Mouse (Mus musculus): ENCODE measurements at regions not wholly inside any gene's neighbourhood (a gene's known extent, or its start where the extent isn't known, plus 50 kb on each side); places are given as distances from the start of the nearest gene placed in this dataset.
"Not testable (repeated sequence)": the region's sequence is repeated elsewhere in the genome, so short reads cannot be mapped to it uniquely, and the experiment has no call there.

DNA sequence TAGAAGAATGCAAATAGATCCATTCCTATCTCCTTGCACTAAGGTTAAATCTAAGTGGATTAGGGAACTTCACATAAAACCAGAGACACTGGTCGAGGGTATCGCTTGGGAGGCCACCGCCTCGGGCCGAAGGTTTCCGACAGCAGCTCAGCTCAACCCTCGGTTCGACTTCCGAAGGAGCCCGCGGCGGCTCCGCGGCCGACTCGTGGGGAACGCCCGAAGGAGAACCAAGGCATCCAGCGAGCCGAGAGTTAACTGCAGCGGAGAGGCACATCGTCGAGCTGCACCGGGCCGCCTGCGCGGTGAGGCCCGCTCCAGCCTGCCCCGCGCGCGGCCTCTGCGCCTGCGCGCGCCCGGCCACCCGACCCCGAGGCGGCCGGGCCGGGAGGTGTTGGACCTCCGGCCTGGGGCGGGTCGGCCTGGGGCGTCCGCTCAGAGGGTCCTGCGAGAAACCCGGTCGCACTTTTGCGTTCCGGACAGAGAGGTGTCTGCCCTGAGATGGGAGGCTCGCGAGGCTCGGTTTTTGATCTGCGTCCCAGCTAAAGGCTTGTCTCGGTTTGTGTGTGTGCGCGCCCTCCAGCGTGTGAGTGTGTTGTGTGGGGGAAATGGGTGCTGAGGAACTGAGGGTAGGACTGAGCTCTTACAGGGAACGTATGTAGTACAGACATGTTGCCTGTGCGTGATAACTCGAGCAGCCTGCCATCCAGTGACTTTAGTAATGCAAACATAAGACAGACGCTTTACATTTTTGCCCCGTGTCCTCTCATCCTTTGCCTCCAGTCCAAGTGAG, 50.9 kb upstream of the Vmn2r9 start:
- H3K4me1 ChIP-seq (replicated peaks; ENCODE audit: control insufficient read depth, insufficient read depth, low read length); H3K36me3 ChIP-seq (replicated peaks; ENCODE audit: control insufficient read depth, insufficient read depth); H3K27ac ChIP-seq; DNase-seq (ENCODE audit: low spot score); H3K27me3 ChIP-seq (ENCODE audit: control insufficient read depth, insufficient read depth, low read length); H3K9me3 ChIP-seq (ENCODE audit: control insufficient read depth, low read length): not testable (repeated sequence)
- peak; percentile 99 for ATAC-seq (ENCODE audit: low FRiP score)
- WGBS, result 5% methylated on average over 18 of the region's 65 CpGs
- H3K4me3 ChIP-seq (replicated peaks; ENCODE audit: low read length), result peak overlapping the region; percentile 27
- peak overlapping the region; percentile 40; the same call in 1 of the 2 replicates for H3K9ac ChIP-seq
- H3K4me2 ChIP-seq (replicated peaks), result peak overlapping the region; percentile 44

Measured in hindbrain, embryonic 14.5 days (tissue).